Mouse (Mus musculus): ENCODE data around the gene Plcb1.
"Not testable (repeated sequence)": the region's sequence is repeated elsewhere in the genome, so short reads cannot be mapped to it uniquely, and the experiment has no call there.

The Plcb1 gene

DNA sequence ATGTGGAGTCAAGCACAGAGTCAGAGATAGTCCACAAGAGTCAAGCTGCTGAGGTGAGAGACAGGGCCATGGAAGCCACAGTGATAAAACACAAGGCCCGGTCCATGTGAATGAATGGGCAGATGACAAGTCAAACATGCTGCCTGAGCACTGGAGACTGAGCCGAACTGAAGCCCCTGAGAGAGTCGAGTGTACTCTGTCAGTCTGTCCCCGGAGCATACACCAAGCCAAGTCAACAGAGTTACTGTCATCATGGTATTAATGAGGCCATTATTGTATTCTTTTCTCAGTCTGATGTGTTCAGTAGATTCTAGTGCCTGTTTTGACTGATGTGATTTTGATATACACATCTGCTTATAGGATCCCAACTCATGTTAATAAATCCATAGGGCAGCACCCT is 521.9 kb downstream of the Plcb1 start:
- DNase-seq (ENCODE audit: low spot score in 2 of 2), result no peak

DNA sequence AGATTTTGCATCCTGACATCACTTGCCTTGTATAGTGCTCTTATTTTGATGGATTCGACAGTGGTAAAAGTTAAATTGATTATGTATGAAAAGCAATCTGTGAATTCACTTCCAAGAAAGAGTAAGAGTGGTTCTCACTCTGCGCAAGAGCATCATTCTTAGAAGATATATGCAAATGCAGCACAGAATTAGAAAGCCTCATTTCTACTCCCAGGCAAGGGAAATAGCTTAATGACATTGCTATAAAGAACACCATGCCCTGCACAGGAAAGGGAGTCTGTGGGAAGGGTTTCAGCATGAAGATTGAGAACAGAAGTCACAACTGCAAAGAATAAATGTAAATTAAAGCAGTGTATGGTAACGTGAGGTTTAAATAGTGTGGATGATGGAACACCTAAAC is 530.1 kb downstream of the Plcb1 start:
- DNase-seq (ENCODE audit: low spot score in 2 of 2), result no peak

DNA sequence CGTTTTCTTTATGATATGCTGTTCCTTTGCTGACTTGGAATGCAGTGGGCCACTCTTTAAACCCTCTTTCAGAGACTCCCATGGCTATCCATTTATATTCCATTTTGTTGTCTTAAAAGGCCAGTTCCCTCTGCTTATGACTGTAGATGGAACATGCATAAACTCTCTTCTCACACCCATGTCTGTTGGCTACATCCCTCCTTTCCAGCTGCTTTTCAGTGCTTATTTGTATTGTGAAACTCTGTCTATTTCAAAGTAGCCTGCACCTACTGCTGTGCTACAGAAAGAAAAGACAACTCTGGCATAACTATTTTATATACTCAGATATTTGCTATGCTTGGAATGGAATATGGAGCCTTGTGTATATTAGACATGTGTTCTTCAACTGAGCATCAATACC is 532.3 kb downstream of the Plcb1 start:
- DNase-seq (ENCODE audit: low spot score in 2 of 2), result no peak

DNA sequence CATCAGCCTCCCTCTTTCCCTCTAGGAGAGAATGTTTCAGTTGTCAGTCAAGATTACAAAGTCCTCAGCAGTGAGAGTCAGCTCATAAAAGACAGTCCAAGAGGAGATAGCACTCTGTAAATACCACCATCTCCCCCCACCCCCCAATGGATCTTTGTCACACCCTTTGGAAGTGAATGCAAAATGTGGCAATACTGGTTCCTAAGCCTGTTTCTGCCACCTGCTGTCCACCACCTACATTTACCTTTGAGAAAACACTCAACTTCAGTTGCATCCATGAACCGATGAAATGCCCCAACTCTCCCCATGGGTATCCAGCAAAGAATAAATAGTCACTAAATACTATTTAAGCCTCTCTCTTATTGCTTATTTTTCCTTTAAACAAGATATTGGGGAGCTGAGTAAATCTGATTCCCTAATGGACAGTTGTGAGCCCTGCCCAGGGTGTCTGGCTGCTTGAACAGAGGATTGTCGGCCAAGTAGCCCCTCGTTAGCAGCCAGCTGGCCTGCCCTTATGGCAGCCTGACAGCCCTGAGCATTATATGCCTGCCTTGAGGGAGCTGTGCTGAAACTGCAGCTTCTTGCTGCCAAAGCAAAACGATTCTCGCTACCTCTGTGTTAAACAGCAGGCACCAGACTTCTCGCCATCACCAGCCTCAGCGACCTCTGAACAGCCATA is 537.5 kb downstream of the Plcb1 start:
- DNase-seq (ENCODE audit: low spot score in 2 of 2), result no peak

DNA sequence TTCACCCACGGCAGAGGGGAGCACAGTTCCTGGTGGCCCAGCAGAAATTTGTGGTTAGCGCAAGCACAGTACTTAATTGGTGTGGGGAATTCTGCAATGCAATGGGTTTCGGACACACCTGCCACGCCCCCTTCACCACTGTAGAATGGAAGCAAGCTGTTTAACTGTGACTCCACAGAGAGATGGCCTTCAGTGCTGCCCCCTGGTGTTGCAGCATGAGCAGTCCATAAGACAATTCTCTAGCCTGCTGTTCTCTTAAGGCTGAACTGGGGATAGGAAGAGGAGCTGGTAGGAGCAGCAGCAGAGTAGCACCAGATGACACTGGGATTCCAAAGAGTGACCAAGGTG is 538.1 kb downstream of the Plcb1 start:
- peak in 1 of 2 experiments; percentile 1 for DNase-seq (ENCODE audit: low spot score in 2 of 2)

DNA sequence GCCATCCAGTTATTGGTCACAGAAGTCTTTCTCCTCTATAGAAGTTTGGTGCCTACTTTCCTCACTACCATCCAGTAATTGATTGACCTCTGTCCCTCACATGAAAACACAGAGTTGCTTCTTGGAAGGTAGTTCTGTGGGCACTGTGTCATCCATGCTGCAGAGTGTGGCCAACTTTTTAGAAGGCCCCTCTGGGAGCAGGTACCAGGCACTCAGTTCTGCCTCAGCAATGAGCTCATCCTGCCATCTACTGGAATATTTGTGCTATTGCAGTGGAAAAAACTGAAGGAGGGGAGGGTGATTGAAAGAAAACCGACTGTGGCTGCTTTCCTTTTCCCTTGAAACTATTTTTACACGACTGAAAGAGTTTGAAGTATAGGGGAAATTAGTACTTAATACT is 542.9 kb downstream of the Plcb1 start:
- DNase-seq (ENCODE audit: low spot score in 2 of 2), result no peak

DNA sequence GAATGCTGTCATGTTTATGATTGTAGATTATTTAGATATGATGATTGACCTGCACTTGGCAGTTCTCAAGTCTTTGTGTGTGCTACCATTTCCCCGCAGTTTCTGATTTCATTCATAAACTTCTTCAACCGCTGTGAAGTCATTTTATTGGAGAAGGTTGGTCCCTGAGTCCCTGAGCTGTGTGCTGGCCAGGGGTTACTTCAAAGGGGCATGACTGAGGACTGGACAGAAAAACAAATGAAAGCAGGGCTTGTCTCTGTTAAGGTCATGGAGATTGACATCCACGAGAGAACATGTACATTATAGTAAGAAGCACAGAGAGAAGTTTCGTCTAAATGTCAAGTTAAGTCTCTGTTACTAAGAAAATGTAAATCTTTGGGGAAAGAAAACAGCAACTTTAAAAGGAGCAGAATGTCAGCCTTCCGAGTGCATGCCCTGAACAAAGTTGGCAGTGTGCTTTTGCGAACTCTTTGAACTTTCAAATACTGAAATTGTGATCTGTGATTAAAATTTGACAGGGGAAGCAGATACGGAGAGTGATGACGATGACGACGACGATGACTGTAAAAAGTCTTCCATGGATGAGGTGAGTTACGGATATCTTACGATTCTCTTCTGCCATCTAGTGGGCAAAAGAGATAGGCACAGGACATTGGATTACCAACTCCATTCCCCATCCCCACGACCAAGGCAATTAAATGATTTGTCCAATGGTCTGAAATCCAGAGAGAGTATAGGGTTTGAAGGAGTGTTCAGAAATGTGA is 544.1 kb downstream of the Plcb1 start:
- DNase-seq (ENCODE audit: low spot score in 2 of 2), result no peak

DNA sequence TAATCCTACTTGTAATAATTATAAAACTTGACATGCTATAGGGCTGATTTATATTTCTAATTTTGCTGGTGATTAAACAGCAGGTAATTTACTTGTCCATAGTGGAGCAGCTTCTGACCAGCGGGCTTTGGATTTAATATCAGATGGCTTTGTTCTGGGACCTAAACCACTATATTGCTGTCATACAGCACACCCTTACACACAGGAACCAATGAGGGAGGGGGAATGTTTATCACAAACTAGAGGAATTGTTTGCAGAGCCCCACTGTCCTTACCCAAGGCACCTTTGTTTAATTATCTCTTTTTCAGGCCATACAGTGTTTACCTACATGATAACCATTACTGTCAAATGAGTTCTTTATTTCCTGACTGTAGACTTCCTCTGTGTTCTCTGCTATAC is 546.0 kb downstream of the Plcb1 start:
- no peak for DNase-seq (ENCODE audit: low spot score in 2 of 2)

DNA sequence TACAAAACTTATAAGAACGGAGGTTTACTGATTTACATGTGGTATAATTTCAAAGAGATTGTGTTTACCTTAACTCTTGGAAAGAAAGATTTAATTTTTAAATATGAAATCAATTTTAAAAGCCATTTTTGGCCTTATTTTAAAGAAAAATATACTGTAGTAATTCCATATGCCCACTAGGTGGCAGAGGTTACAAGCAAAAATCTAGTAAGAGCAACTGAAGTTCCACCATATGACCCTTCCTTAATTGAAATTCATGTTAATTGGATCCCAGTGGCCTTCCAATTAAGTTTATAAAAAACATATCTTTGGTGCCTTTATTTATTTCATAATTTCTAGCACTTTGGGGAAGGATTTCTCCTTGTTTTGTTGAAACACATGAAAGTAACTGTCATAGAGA is 570.4 kb downstream of the Plcb1 start:
- DNase-seq (ENCODE audit: low spot score in 2 of 2), result no peak

DNA sequence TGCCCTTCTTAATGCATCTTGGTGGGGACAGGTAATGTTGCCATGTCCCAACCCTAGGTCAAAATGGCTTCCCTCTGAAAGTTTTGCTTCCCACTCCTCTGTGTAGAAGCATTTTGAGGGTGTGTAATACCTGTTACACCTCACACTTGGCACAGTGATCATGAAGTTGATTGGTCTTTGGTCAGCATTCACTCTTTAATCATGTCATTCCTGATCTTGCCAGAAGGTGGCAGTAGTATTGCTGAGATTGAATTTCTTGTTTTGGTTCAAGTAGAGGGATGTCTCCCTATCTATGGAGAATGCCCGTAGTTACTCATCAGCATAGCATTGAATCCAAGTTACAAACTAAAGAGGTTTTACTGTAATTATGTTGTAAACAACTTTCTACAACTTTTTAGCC is 575.9 kb downstream of the Plcb1 start:
- no peak for DNase-seq (ENCODE audit: low spot score in 2 of 2)

DNA sequence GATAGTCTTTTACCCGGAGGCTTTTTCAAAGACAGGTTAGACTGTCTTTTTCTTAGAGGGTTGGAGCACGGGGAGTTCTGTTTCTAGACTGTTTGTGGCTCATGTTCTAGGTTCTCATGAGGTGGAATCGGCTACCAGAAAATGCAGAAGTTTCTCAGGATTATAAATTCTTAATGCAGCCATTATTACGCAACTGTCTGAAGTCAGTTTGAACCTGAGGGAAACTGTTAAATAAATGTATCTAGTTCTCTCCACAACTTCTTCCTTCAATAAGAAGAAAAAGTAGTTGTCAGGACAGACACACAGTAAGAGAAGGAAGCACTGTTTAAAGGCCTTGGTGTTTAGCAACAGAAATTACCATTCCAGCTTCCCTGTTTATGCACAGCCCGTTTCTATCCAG is 577.1 kb downstream of the Plcb1 start:
- no peak for DNase-seq (ENCODE audit: low spot score in 2 of 2)

DNA sequence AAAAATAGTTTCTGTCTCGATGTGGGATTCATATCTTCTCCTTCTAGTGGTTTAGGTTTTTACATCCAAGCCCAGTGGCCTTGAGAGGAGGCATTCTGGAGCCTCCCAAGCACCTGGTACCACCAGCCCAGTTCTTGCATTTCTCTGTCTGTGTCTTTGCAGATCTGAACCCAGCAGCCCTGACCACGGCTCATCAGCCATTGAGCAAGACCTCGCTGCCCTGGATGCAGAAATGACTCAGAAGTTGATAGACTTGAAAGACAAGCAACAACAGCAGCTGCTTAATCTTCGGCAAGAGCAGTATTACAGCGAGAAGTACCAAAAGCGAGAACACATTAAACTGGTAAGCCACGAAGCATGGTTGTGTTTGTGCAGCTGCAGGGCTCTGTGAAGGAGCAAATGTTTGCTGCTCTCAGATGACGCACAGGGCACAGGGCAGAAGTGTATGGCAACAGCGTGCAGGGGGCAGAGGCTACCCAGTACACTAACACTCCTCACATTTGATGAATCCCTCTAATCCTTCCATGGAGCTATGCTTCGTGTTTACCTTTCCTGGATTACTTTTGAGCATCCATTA is 584.5 kb downstream of the Plcb1 start:
- DNase-seq (ENCODE audit: low spot score in 2 of 2), result no peak

DNA sequence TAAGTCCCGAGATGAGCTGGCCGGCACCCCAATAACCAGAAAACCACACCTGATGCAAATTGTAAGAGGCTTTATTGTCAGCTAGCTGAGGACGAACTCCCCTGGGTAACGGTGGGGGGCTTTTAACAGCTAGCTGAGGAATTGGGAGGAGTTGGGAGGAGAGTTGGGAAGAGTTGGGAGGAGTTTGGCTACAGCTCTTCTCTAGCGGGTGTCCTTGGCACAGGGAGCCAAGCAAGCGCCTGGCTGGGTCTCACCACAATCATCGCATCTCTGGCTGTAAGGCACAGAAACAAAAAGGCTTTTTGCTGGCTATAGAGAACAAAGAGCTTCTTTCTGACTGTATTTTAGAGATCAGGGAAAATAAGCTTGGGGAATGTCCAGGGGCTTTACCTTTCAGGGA is 594.9 kb downstream of the Plcb1 start:
- DNase-seq (ENCODE audit: low spot score in 2 of 2), result not testable (repeated sequence)

DNA sequence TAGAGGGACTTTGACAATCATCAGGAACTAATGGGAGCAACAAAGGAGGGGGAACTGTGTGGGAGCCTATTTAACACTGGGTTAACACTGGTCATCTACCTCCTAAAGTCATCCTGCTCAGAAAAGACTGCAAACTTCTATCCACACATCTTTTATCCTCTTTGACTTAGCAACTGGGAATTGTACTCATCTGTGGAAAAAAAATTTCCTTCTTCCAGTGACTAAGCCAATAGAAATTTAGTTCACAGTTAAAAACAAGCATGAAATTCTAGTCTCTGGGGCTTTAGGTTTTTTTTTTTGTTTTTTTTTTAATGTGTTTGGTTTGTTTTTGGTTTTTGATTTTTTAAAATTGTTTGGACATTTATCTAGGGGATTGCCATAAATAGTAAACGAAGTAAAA is 595.5 kb downstream of the Plcb1 start:
- no peak for DNase-seq (ENCODE audit: low spot score in 2 of 2)

DNA sequence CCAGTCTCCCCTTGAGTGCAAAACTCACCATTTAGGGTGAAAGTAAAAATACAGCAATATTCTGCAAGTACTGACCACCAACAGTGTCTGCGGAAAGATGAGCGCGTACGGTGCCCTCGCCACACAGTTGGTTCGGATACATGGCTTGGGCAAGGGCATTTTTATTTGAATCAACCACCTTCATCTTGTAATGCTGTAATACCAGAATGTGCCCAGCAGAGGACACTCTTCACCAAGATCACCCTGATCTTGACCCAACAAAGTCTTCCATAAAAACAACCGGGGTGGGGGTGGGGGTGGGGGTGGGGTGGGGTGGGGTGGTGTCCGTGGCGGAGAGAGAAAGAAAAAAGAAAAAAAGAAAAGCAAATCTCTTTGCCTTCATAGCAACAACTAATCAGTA is 602.1 kb downstream of the Plcb1 start:
- DNase-seq (ENCODE audit: low spot score in 2 of 2), result no peak

DNA sequence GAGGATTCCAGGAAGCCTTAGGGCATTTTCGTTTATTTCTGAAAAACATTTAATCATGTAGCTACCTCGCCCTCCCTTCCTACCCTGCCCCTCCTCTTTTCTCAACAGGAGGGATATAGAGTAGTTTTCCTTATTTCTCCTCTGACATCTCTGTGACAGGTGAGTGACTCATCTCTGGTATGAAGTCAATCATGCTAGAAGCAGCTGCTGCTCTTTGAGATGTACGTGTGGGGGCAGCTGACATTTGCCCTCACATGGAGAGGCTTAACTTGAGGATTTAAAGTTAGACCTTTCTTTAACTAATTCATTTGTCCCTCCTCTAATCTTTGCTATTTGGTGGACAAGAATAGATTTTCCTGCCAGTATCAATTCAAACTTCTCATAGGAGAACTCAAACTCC is 608.8 kb downstream of the Plcb1 start:
- DNase-seq (ENCODE audit: low spot score in 2 of 2), result no peak

DNA sequence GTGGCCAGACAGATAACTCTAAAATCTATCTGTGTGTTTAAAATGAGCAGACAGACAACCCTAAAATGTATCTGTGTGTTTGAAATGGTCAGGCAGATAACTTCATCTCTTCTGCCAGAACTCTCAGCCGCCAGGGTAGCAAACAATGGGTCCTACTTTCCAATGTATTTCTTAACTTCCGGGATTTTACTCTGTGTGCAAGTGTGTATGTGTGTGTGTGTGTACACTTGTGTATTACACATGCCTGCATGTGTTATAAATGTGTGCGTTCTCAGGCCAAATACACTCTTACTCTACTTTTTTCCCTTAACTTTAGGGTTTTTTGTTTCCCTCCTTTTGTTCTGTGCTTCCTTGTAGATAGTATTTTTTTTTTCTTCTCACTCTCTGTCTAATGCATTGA is 610.5 kb downstream of the Plcb1 start:
- no peak for DNase-seq (ENCODE audit: low spot score in 2 of 2)

DNA sequence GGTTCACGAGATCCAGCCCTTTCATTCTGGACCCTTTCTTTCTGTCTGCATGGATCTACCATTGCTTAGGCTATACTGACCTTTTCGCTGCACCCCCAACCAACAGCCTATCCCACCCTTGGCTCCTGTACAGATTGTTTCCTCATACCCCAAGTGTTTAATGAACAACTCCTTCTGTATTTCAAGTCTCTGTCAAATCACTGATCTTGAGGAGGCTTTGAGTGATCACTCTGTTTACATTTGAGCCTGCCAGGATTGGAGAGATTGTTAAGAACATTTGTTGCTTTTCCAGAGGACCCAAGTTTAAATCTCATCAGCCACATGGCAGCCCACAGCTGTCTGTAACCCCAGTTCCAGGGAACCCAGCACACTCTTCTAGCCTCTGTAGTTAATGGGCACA is 612.1 kb downstream of the Plcb1 start:
- no peak for DNase-seq (ENCODE audit: low spot score in 2 of 2)

DNA sequence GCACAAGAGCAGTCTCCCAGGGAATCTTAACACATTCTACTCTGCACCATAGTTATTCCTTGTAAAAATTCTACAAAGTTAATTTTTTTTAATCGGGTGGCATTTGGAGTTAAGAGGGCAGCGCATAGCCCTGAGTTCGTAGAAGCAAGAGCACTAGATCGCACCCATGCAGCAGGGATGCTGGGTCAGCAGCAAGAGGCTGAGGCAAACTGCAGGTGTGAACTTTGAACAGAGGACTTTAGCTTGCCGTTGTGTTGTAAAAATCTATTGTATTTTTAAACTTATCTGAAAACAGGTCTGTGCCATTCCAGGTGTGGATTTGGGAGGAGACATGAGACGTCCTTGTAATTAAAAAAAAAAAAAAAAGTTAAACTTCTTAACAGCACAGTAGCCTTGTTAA is 613.9 kb downstream of the Plcb1 start:
- no peak for DNase-seq (ENCODE audit: low spot score in 2 of 2)

DNA sequence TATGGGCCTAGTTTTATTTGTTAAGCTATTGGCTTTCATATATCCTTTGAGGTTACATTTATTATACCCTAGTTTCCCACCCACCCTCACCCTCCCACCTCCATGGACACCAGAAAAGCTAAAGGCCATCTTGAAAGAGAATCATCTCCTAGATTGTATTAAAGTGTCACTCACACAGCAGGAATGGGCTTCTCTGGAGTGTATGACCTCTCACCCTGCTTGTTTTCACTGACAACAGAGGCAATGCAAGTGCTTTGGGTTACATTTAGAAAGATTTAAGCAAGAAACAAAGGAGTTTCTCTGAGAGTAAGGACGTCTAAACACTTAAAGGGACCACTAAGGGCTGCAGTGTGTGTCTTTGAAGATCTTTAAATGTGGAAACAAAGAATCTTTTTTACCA is 617.0 kb downstream of the Plcb1 start:
- no peak for DNase-seq (ENCODE audit: low spot score in 2 of 2)

DNA sequence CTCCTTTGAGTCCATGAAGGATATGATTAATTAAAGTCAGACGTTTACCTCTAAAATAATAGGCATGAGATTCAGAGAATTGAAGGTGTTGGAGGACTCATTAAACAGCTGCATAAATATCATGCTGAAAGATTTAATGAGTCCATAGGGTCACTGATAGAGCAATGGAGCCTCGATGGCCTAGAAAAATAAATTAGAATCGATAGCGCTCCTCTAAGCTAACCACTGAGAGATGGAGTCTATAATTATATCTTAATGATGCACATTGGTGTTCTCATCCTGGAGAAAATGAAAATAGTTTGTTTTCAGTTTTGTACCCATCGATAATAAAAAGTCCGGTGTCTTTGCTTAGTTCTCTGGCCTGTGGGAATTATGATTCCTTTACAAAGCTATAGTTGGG is 617.5 kb downstream of the Plcb1 start:
- DNase-seq (ENCODE audit: low spot score in 2 of 2), result no peak

DNA sequence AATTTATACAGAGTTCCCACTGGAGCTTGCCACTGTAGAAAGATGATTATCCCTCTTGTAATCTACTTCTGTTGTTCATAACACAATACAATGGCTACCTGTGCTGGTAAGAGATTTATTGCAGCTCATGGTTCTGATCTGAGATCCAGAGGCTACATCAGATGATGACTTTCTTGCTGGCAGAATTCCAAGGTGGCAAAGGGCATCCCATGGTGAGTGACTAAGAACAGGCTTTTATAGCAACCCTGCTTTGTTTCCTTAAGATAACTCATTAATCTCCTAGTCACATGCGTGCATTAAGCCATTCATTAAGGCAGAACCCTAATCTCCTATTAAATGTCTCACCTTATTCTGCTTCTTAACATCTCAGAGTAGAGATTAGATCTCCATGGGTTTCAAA is 618.2 kb downstream of the Plcb1 start:
- no peak for DNase-seq (ENCODE audit: low spot score in 2 of 2)

DNA sequence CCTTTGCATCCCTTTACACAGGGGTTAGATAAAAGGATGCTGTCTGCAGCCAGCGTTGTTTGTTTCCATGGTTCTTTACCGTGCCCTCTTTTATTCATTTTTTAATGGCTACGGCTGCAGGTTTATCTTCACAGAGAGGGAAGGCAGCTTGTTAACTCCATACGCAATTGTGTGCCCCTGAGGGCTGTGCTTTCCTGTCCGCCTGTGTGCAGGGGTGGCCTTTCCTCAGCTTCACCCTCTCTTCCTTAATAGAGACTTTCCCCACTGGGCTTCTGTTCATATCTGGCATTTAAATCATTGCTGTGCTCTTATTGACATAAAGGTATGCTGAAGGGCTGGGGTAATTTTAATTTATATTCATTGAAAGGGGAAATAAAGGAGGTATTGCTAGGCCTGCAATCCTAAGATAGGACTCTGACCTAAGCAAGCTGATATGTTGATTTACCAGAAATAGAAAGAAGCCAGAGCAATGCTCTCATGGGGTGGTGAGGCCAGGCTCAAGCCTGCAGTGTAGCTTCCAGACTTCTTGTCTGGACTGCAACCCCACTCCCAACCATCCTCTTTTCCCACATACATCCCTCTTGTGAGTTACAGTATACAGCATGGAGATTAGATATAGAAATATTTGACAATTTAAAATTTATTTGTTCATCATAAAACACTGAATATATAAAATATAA is 623.7 kb downstream of the Plcb1 start:
- no peak for DNase-seq (ENCODE audit: low spot score in 2 of 2)
